Mouse (Mus musculus): ENCODE results near the gene Pdcd7. TPM values are rescaled to one million over a fixed set of nuclear protein-coding genes. Genes with fewer than 3 reads are reported as not detected.

The Pdcd7 gene
- total RNA-seq, 1 experiment from 2014 or later, result 16.1 TPM

DNA sequence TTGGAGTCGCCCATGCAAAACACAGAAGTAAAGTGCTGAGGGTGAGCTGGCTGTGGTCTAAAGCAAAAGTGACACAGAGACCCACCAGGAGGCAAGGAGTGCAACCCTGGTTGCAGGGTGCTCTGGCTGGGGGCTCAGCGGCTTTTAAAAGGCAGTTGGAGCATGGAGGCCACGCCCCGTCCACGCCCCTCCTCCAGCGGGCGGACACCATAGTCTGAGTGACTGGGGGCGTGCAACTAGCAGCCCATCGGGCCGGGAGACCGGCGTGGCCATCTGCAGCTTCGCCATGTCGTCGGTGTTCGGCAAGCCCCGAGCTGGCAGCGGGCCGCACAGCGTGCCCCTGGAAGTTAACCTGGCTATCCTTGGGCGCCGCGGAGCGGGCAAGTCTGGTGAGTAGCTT lies 52.4 kb downstream of the Pdcd7 start, which contains the start of gene Rasl12:
Gene Rasl12, plus strand, starts transcription at position 228 of the 400 bp plus-strand sequence.
- peak; percentile 73 for DNase-seq

DNA sequence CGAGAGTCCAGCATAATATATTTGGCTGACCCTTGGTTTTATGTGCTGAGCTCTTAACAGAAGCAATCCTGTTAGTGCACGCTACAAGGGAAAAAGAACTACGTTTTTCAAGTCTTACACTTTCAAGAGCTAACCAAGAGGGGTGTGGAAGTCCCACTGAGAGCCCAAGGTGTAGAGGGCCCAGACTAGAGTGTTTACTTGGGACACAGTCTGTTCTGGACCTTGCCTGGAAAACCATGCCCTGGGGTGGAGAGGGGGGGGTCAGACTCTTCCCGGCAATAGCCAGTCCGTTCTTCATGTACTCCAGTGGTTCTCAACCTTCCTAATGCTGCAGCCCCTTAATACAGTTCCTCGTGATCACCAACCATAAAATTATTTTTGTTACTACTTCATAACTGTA lies 54.0 kb downstream of the Pdcd7 start:
- DNase-seq, result no peak

DNA sequence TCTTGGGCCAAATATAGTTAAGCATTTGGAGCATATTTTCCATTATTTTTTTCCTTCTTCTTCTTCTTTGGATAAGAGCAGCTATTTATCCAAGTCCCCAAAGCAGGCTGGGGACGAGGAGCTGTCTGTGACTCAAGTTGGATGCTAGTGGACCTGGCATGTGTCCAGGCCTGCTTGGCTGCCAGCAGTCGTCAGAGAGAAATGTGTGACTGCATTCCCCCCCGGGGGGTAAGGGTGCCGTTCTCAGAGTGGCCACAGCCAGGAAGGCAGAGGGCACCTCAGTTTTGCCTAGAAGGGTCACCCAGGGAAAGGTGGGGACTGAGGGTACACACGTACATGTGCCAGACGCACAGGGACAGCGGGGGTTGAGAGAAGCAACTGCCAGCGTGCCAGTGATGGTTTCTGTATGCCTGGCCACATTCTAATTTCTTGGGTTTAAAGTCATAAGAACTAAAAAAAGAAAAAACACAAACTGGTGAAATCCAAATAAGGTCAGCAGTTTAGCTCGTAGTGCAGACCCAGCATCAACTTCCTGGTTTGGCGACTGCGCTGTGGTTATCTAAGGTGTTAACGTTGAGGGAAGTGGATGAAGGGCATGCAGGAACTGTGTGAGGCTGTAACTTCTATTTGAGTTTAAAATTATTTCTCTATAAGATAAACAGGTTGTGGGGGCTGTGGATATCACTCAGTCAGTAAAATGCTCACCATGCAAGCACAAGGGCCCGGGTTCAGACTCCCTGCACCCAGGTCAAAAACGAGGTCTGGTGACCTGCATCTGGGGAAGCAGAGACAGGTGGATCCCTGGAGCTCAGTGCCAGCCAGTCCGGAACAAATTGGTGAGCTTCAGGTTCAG lies 58.7 kb downstream of the Pdcd7 start:
- DNase-seq, result peak; percentile 92

DNA sequence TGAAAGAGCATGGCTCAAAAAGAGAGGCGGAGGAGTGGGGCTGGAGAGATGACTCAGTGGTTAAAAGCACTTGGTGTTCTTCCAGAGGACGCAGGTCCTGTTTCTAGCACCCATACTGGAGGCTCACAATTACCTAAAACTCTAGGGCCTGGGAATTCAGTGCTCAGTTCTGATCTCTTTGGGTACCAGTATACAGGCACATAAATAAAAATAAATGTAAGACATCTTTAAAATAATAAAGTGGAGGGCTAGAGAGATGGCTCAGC lies 59.2 kb downstream of the Pdcd7 start:
- no peak for DNase-seq

DNA sequence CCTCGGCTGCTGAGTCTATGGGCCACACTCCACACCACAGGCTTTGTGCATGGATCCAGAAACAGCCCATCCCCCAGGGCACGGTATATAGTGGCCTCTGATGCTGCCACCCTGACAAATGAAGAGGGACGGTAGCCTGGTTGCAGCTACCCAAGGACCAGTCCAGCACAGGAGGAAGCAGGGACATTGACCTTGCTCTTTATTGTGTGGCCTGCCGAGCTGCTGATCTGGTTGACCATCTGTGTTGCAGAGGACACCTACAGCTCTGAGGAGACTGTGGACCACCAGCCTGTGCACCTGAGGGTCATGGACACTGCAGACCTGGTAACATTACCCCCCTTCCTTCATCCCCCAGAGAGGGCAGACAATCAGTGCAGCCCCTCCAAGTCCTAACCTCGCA lies 61.4 kb downstream of the Pdcd7 start:
- no peak for DNase-seq

DNA sequence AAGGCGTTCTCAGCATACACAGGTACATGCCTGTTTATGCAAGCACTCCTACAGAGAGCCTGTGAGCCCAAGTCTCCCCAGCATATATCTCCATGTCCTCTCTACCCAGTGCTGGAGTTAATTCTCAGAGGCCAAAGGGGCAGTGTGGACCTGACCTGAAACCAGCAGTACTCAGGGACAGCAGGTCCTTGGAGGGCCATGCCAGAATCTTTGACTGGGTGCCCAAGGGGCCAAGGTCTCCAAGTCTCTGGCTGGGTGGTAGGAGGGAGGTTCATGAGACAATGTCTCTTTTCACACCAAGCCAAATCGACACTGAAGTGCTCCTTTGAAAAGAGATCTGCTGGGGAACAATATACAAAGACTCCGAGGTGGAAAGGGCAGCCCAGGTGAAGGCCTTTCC lies 62.0 kb downstream of the Pdcd7 start:
- DNase-seq, result no peak

DNA sequence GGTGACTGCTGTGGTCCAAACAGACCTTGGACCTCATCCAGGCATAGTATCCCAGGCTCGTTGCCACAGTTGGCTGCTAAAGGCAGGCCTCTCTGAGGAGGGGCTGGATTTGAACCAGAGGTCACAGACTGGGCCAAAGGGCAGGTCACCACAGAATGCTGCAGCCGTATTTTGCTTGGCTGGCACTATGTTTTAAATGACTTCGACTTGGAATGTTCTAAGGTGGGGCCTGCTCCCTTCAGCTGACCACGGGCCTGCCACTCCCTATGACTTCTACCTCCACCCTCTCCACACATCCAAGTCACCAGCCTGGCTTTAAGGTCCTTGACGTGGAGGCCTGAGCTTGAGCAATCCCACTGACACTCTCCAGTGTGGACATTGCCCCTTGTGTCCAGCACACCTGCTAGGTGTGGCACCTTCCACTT lies 63.0 kb downstream of the Pdcd7 start:
- DNase-seq, result peak; percentile 48

Other genes starting within 250 kb of the Pdcd7 start
- gene Igdcc4, start 244.6 kb upstream of the Pdcd7 start, total RNA-seq (2021), result 31.7 and 42.0 TPM in 2 replicates
- 1.2 and 1.3 TPM in 2 replicates for gene Igdcc3, start 204.9 kb upstream of the Pdcd7 start, total RNA-seq (2021)
- gene Parp16, start 150.8 kb upstream of the Pdcd7 start, total RNA-seq (2021), result 26.8 and 26.9 TPM in 2 replicates
- gene Cilp, start 80.9 kb upstream of the Pdcd7 start, total RNA-seq (2021), result 4.0 and 4.3 TPM in 2 replicates
- gene Clpx, start 51.8 kb upstream of the Pdcd7 start, total RNA-seq (2021), result 57.3 and 57.5 TPM in 2 replicates
- gene Ubap1l, start 14.9 kb downstream of the Pdcd7 start, total RNA-seq (2021), result 0.90 TPM in 1 of 2 replicates, not detected in the other
- 0.43 TPM in 1 of 2 replicates, not detected in the other for gene Kbtbd13, start 45.5 kb downstream of the Pdcd7 start, total RNA-seq (2021)
- gene Rasl12, start 52.4 kb downstream of the Pdcd7 start, total RNA-seq (2021), result 9.6 and 15.9 TPM in 2 replicates
- not detected in 2 replicates for gene Slc51b, start 76.9 kb downstream of the Pdcd7 start, total RNA-seq (2021)
- gene Mtfmt, start 89.7 kb downstream of the Pdcd7 start, total RNA-seq (2021), result 16.9 and 20.1 TPM in 2 replicates
- gene Spg21, start 114.8 kb downstream of the Pdcd7 start, total RNA-seq (2021), result 42.3 and 54.8 TPM in 2 replicates
- 2.1 and 3.5 TPM in 2 replicates for gene Ankdd1a, start 174.1 kb downstream of the Pdcd7 start, total RNA-seq (2021)
- gene Plekho2, start 233.9 kb downstream of the Pdcd7 start, total RNA-seq (2021), result 58.2 and 64.5 TPM in 2 replicates
- 1.1 and 1.6 TPM in 2 replicates for gene Pif1, start 241.1 kb downstream of the Pdcd7 start, total RNA-seq (2021)

Data from adrenal gland, postnatal 25 days (tissue).